Mouse (Mus musculus) hindbrain, embryonic 11.5 days (tissue): ENCODE results near the gene 9330161L09Rik. TPM values are rescaled to one million over a fixed set of nuclear protein-coding genes. Genes with fewer than 3 reads are reported as not detected.
"Not testable (repeated sequence)": the region's sequence is repeated elsewhere in the genome, so short reads cannot be mapped to it uniquely, and the experiment has no call there.

Experiments used
- ATAC-seq: fragments of 200-750 bp; cut with Nextera tagmentation; 2 replicates; pipeline ENCODE4 v1.8.0; 2017; ENCODE audit warnings: mild to moderate bottlenecking, moderate TSS enrichment, moderate library complexity; ENCODE audit not compliant: low FRiP score
- DNase-seq: peaks from one replicate; pipeline ENCODE4 v3.0.0-alpha.2; 2015; ENCODE audit warnings: low spot score
- H3K27ac ChIP-seq: fragments of 300-500 bp; sonication (generic); 2 replicates; pipeline ENCODE4 v1.5.1; 2014; ENCODE audit warnings: mild to moderate bottlenecking, low read depth, low read length
- H3K27me3 ChIP-seq: fragments of 300-500 bp; sonication (generic); 2 replicates; pipeline ENCODE4 v1.6.1; 2014; ENCODE audit warnings: mild to moderate bottlenecking, low read length, moderate library complexity, mixed read lengths; ENCODE audit not compliant: control insufficient read depth, insufficient read depth
- H3K36me3 ChIP-seq: fragments of 300-500 bp; sonication (generic); 2 replicates; pipeline ENCODE4 v1.6.1; 2014; ENCODE audit warnings: mild to moderate bottlenecking, low read length, moderate library complexity, mixed read lengths; ENCODE audit not compliant: control insufficient read depth, insufficient read depth
- H3K4me1 ChIP-seq: fragments of 300-500 bp; sonication (generic); replicated peaks from 2 replicates; pipeline ENCODE4 v1.6.1; 2014; ENCODE audit warnings: low read length, mixed read lengths; ENCODE audit not compliant: control insufficient read depth, insufficient read depth
- H3K4me2 ChIP-seq: fragments of 300-500 bp; sonication (generic); replicated peaks from 2 replicates; pipeline ENCODE4 v1.6.1; 2014; ENCODE audit warnings: mild to moderate bottlenecking, low read depth, low read length
- H3K4me3 ChIP-seq: fragments of 300-500 bp; sonication (generic); 2 replicates; pipeline ENCODE4 v1.5.1; 2014; ENCODE audit warnings: low read depth, low read length
- H3K9ac ChIP-seq: fragments of 300-500 bp; sonication (generic); 2 replicates; pipeline ENCODE4 v1.6.1; 2014; ENCODE audit warnings: low read depth, low read length
- H3K9me3 ChIP-seq: fragments of 300-500 bp; sonication (generic); 2 replicates; pipeline ENCODE4 v1.6.1; 2016; ENCODE audit warnings: low read length; ENCODE audit not compliant: control insufficient read depth
- WGBS: fragments of 180-500 bp; shearing (Covaris S2); extraction: QIAGEN DNeasy Blood & Tissue Kit; methylation state at CpG from one replicate; pipeline ENCODE4 v1.1.7; 2014; 5-methylcytosine and 5-hydroxymethylcytosine counted together
- polyA plus RNA-seq: library from polyadenylated mRNA; unstranded; fragments of >200 nt; fragmentation: Nextera tagmentation; extraction: Ambion mirVana; gene quantifications from 2 replicates; pipeline ENCODE4 v1.2.1, GENCODE M21; 2014

The 9330161L09Rik gene
- polyA plus RNA-seq = 0.97 and 1.1 TPM in 2 replicates

- 89% methylated on average over 4 of the region's 4 CpGs for WGBS
- no peaks in the 10 kb centered on the region for H3K9me3 ChIP-seq
- no peak within 1 kb of the TSS for H3K27ac ChIP-seq
- H3K4me2 ChIP-seq = no peak within 1 kb of the TSS
- H3K4me3 ChIP-seq = no peak within 1 kb of the TSS
- H3K36me3 ChIP-seq = peaks cover 18% of the 10 kb centered on the region
- H3K27me3 ChIP-seq = no peaks in the 10 kb centered on the region
- DNase-seq = no peak
- no peaks in the 10 kb centered on the region for H3K4me1 ChIP-seq
- H3K9ac ChIP-seq = no peak within 1 kb of the TSS
- ATAC-seq = no peak
Observed at GRCm38 (mm10) chr12:103407720-103408119, at the start of gene 9330161L09Rik. Gene 9330161L09Rik, minus strand, starts transcription at chr12:103407820.

DNA sequence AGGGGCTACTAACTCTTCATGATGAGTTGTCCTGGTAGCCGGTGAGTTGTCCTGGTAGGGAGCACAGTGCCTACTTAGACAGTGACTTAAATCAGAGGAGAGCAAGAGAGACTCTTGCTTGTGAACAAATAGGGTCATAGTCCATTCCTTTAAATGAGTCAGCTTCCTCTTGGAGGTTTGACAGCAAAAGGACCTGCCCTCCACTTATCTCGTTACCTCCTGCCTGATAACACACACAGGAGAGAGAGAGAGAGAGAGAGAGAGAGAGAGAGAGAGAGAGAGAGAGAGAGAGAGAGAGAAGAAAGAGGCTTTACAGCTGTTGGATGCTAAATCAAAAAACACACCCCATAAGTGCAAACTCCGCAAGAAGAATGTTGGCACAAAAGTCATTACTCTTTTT, 49.5 kb upstream of the 9330161L09Rik start, which contains the start of gene Ifi27l2b:
TSS of gene Ifi27l2b (minus strand) at position 84 of the 400 bp plus-strand sequence.
- no peak within 1 kb of the TSS for H3K4me2 ChIP-seq
- no peaks in the 10 kb centered on the region for H3K27me3 ChIP-seq
- H3K36me3 ChIP-seq = no peaks in the 10 kb centered on the region
- DNase-seq (no peak), ATAC-seq (no peak)
- H3K4me3 ChIP-seq = no peak within 1 kb of the TSS
- H3K4me1 ChIP-seq = no peaks in the 10 kb centered on the region
- WGBS = 82% methylated on average over 3 of the region's 3 CpGs
- H3K9ac ChIP-seq = no peak within 1 kb of the TSS
- H3K27ac ChIP-seq = no peak within 1 kb of the TSS
- H3K9me3 ChIP-seq = no peaks in the 10 kb centered on the region

- not testable (repeated sequence) for H3K4me2 ChIP-seq, H3K36me3 ChIP-seq, H3K9me3 ChIP-seq, DNase-seq, H3K4me1 ChIP-seq, H3K27me3 ChIP-seq, ATAC-seq, H3K9ac ChIP-seq, H3K4me3 ChIP-seq, H3K27ac ChIP-seq
- no CpG with 5 or more reads among the region's 1 CpGs for WGBS
Observed at GRCm38 (mm10) chr12:103456727-103457126, 49.1 kb upstream of the 9330161L09Rik start.

DNA sequence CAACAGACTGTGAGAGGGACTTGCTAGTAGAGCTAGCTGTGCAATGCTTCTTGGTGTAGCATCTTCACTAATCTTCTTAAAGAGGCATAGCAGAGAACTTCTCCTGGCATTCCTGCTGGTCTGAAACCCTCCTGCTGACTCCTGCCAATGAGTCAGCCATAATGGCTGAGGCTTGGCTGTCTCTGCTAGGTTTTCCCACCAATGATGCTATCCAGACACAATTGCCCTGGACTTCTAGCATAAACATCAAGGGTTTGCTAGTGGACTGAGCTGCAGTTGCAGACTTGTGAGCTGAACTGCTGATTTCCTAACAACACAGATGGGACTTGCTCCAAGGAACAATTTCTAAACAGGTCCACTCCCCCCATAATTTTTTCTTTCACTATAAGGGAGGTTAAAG, 45.7 kb upstream of the 9330161L09Rik start:
- H3K27me3 ChIP-seq = no peaks in the 10 kb centered on the region
- ATAC-seq (no peak), DNase-seq (no peak)
- no peak overlapping the region for H3K4me3 ChIP-seq
- no peaks in the 10 kb centered on the region for H3K36me3 ChIP-seq
- H3K4me1 ChIP-seq = no peaks in the 10 kb centered on the region
- H3K4me2 ChIP-seq = no peak overlapping the region
- H3K27ac ChIP-seq = no peak overlapping the region
- no peak overlapping the region for H3K9ac ChIP-seq
- H3K9me3 ChIP-seq = no peaks in the 10 kb centered on the region

DNA sequence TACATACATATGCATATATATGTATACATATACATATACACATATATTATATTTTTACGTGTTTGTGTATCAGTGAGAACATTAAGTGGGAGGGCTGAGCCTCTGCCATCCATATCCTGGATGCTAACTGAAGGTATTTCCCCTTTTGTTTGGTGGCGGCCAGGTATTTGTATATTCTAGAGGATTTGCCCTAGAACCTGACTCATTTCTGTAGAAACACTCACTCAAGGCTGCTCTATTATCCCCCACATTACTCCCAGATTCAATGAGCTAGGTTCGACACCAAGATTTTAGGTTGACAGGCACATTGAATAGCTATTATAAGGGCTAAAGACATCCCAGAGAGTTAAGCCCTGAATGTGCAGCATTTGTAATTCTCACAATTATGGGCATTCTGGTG, 37.4 kb upstream of the 9330161L09Rik start:
- no peak overlapping the region for H3K4me3 ChIP-seq
- no peaks in the 10 kb centered on the region for H3K4me1 ChIP-seq
- no peaks in the 10 kb centered on the region for H3K27me3 ChIP-seq
- H3K9me3 ChIP-seq = no peaks in the 10 kb centered on the region
- no peak overlapping the region for H3K9ac ChIP-seq
- DNase-seq (no peak), ATAC-seq (no peak)
- 78% methylated on average over 3 of the region's 3 CpGs for WGBS
- no peaks in the 10 kb centered on the region for H3K36me3 ChIP-seq
- H3K4me2 ChIP-seq = no peak overlapping the region
- no peak overlapping the region for H3K27ac ChIP-seq

DNA sequence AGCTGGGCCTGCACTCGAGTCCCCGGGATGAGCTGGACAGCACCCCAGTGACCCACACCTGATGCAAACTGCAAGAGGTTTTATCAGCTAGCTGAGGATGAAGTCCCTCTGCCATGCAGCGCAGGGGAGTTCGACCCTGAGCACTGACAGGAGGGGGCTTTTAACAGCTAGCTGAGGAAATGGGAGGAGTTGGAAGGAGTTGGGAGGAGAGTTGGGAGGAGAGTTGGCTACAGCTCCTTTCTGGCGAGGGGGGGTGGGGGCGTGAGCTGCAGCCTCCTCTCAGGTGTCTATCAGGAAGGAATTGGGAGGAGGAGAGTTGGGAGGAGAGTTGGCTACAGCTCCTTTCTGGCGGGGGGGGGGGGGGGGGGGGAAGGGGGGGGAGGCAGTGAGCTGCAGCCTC, 36.6 kb upstream of the 9330161L09Rik start:
- not testable (repeated sequence) for DNase-seq, H3K9ac ChIP-seq, H3K27ac ChIP-seq, H3K9me3 ChIP-seq, H3K4me3 ChIP-seq, H3K36me3 ChIP-seq, ATAC-seq, H3K27me3 ChIP-seq, H3K4me1 ChIP-seq, H3K4me2 ChIP-seq
- WGBS = 50% methylated on average over 6 of the region's 7 CpGs

DNA sequence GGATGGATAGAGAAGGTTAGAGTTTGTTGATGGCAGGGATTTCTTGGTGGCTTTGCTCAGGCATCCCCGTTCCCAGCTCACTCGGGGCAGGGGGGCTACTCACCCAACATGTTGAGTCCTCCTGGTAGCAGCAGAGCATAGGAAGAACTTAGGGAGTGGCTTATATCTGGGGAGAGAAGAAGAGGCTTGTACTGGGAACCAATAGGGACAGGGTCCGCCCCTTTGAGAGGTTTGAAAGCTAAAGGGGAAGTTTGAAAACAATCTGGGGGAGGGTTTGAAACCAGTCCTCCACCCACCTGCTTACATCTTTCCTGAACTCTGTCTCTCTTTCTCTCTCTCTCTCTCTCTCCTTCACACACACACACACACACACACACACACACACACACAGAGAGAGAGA, 35.9 kb upstream of the 9330161L09Rik start, which contains the start of gene Ifi27l2a:
TSS of gene Ifi27l2a (minus strand) at position 157 of the 400 bp plus-strand sequence.
- H3K4me3 ChIP-seq = no peak within 1 kb of the TSS
- H3K9ac ChIP-seq = no peak within 1 kb of the TSS
- no peaks in the 10 kb centered on the region for H3K4me1 ChIP-seq
- no peak within 1 kb of the TSS for H3K27ac ChIP-seq
- no peaks in the 10 kb centered on the region for H3K36me3 ChIP-seq
- no peaks in the 10 kb centered on the region for H3K9me3 ChIP-seq
- H3K27me3 ChIP-seq = no peaks in the 10 kb centered on the region
- no peak within 1 kb of the TSS for H3K4me2 ChIP-seq
- WGBS = 52% methylated on average over 3 of the region's 3 CpGs
- DNase-seq = no peak
- ATAC-seq = no peak

GRCm38 (mm10) chr12:103437601-103438000, 30.0 kb upstream of the 9330161L09Rik start:
- DNase-seq = no peak
- no peaks in the 10 kb centered on the region for H3K27me3 ChIP-seq
- H3K4me3 ChIP-seq = no peak overlapping the region
- no peaks in the 10 kb centered on the region for H3K4me1 ChIP-seq
- H3K9ac ChIP-seq = no peak overlapping the region
- ATAC-seq = no peak
- no peaks in the 10 kb centered on the region for H3K9me3 ChIP-seq
- H3K4me2 ChIP-seq = no peak overlapping the region
- 83% methylated on average over 1 of the region's 1 CpGs for WGBS
- no peaks in the 10 kb centered on the region for H3K36me3 ChIP-seq
- no peak overlapping the region for H3K27ac ChIP-seq

- no peak overlapping the region for H3K27ac ChIP-seq
- no peaks in the 10 kb centered on the region for H3K27me3 ChIP-seq
- H3K4me1 ChIP-seq = no peaks in the 10 kb centered on the region
- DNase-seq = no peak
- H3K36me3 ChIP-seq = no peaks in the 10 kb centered on the region
- ATAC-seq = no peak
- no peak overlapping the region for H3K4me2 ChIP-seq
- H3K9ac ChIP-seq = no peak overlapping the region
- H3K9me3 ChIP-seq = no peaks in the 10 kb centered on the region
- H3K4me3 ChIP-seq = no peak overlapping the region
Observed at GRCm38 (mm10) chr12:103434861-103435260, 27.2 kb upstream of the 9330161L09Rik start.
